Mouse (Mus musculus): ENCODE measurements around the gene Bmyc. TPM values are rescaled to one million over a fixed set of nuclear protein-coding genes. Genes with fewer than 3 reads are reported as not detected.
"Not testable (repeated sequence)": the region's sequence is repeated elsewhere in the genome, so short reads cannot be mapped to it uniquely, and the experiment has no call there.

The Bmyc gene
- polyA plus RNA-seq, 1 experiment from 2014 or later = 94.6 TPM

DNA sequence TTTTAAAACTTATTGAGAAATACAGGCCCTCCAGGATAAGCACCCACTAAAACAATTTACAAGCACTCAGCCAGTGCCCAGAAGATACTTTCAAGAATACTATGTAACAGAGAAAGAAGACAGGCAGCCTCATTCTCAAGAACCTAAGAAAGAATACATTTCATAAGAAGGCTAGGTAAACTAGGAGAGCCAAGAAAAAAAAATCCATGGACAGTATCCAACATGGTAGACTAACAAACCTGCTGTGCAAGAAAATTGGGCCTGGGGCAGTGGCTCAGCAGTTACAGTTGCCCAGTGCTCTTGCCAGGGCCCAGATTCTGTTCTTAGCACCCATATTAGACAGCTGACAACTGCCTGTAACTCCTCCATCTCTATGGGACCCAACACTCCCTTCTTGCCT is 10.7 kb downstream of the Bmyc start:
- Histone ChIP-seq H3K4me3 (replicated peaks; ENCODE audit: low read depth, low read length) (no peak overlapping the region), H3K4me1 (replicated peaks; ENCODE audit: insufficient read depth, low read length) (no peaks in the 10 kb centered on the region), H3K27me3 (ENCODE audit: insufficient read depth, low read length) (no peaks in the 10 kb centered on the region), H3K9ac (ENCODE audit: low read depth, low read length) (no peak overlapping the region), H3K36me3 (ENCODE audit: insufficient read depth, low read length) (no peaks in the 10 kb centered on the region), H3K9me3 (replicated peaks; ENCODE audit: low read length) (no peaks in the 10 kb centered on the region), H3K4me2 (ENCODE audit: low read length) (no peak overlapping the region), H3K27ac (no peak overlapping the region)
- ATAC-seq (replicated peaks; ENCODE audit: low FRiP score, low read depth) (no peak), DNase-seq (ENCODE audit: low spot score) (no peak)
- no peak for TF ChIP-seq CTCF (IDR thresholded peaks at IDR 0.05; ENCODE audit: low read depth)

DNA sequence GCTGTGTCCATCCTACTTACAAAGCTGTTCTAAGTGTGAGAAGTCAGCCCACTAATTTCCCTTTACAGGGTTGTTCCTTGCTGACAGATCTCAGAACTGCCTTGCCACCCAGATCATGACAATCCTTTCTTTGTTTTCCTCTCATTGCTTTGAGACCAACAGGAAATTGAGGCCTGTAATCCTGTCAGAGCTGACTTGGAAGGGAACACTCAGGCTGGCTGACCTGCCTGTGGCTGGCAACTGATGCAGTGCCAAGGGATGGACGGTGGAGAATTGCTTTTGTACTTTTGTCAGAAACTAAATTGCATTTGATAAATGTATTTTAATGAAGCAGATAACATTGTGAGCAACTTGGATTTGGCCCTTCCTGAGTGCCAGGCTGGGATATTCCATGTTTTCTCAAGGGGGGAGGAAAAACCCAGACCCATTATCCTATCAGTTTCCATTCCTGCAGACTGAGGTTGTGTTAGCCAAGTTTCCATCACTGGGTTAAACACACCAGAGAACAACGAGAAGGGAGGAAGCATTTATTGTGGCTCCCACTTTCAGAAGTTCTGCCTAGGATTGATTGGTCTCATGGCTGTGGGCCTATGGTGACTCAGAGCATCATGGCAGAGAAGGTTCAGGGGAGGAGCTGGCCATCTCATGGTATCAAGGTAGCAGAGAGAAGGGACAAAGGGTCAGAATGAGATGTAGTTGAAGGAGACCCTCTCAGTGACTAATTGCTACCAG is 26.8 kb downstream of the Bmyc start:
- no peak overlapping the region for H3K27ac ChIP-seq

DNA sequence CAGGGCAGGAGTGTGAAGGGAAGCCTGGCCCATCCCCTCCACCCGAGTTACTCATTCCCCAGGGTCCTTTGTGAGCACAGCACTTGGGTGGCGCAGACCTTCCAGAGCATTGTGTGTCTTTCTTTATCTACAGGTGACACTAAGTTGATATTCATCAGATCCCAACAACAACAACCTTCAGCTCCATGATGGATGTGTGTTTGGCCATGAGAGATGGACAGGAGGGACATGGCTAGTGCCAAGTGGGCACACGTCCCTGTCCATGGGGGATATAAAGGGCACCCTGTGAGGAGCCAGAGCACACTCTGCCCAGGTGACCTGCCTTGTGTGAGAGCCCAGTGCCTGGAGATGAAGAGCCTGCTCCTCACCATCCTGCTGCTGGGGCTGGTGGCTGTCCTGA is 30.2 kb downstream of the Bmyc start, which contains the start of gene Obp2b:
Gene Obp2b, plus strand, starts transcription at position 301 of the 400 bp plus-strand sequence.
- not testable (repeated sequence) for ATAC-seq (replicated peaks; ENCODE audit: low FRiP score, low read depth); H3K4me1 ChIP-seq (replicated peaks; ENCODE audit: insufficient read depth, low read length); H3K9ac ChIP-seq (ENCODE audit: low read depth, low read length); H3K4me2 ChIP-seq (ENCODE audit: low read length); H3K36me3 ChIP-seq (ENCODE audit: insufficient read depth, low read length); DNase-seq (ENCODE audit: low spot score); H3K27ac ChIP-seq; H3K4me3 ChIP-seq (replicated peaks; ENCODE audit: low read depth, low read length); H3K27me3 ChIP-seq (ENCODE audit: insufficient read depth, low read length); H3K9me3 ChIP-seq (replicated peaks; ENCODE audit: low read length)
- WGBS = 82% methylated on average over 3 of the region's 3 CpGs

More for the DNA sequence above, 26.8 kb downstream of the Bmyc start:
- no peaks in the 10 kb centered on the region for H3K27me3 ChIP-seq (ENCODE audit: insufficient read depth, low read length)
- H3K9me3 ChIP-seq (replicated peaks; ENCODE audit: low read length) = no peaks in the 10 kb centered on the region
- H3K4me3 ChIP-seq (replicated peaks; ENCODE audit: low read depth, low read length) = no peak overlapping the region
- H3K4me1 ChIP-seq (replicated peaks; ENCODE audit: insufficient read depth, low read length) = no peaks in the 10 kb centered on the region
- no peak overlapping the region for H3K4me2 ChIP-seq (ENCODE audit: low read length)
- no peak for TF ChIP-seq CTCF (IDR thresholded peaks at IDR 0.05; ENCODE audit: low read depth)
- no peaks in the 10 kb centered on the region for H3K36me3 ChIP-seq (ENCODE audit: insufficient read depth, low read length)
- no peak overlapping the region for H3K9ac ChIP-seq (ENCODE audit: low read depth, low read length)
- DNase-seq (ENCODE audit: low spot score) (no peak), ATAC-seq (replicated peaks; ENCODE audit: low FRiP score, low read depth) (no peak)
- 10% methylated on average over 2 of the region's 2 CpGs for WGBS

DNA sequence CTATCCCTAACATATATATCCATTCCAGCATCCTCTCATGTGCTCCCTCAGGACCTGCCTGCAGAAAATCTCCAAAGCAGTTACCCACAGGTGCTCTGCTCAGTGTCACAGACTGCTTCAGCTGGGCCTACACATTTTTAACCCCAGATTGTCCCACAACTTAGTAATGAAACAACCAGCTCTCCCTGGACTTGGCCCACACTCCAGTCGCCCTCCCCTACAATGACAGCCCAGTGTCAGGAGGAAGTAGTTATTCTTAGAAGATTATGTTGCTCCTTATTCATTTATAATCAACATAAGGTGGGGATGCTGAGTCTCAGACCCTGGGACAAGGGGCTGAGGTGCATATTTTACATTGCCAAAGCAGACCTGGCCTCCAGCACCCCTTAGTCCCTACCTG is 35.1 kb downstream of the Bmyc start:
- H3K4me2 ChIP-seq (ENCODE audit: low read length) = no peak overlapping the region
- WGBS = 70% methylated on average over 1 of the region's 1 CpGs
- H3K9me3 ChIP-seq (replicated peaks; ENCODE audit: low read length) = no peaks in the 10 kb centered on the region
- no peak for ATAC-seq (replicated peaks; ENCODE audit: low FRiP score, low read depth)
- no peak overlapping the region for H3K4me3 ChIP-seq (replicated peaks; ENCODE audit: low read depth, low read length)
- no peak for TF ChIP-seq CTCF (IDR thresholded peaks at IDR 0.05; ENCODE audit: low read depth)
- H3K9ac ChIP-seq (ENCODE audit: low read depth, low read length) = no peak overlapping the region
- DNase-seq (ENCODE audit: low spot score) = no peak
- no peak overlapping the region for H3K27ac ChIP-seq
- no peaks in the 10 kb centered on the region for H3K4me1 ChIP-seq (replicated peaks; ENCODE audit: insufficient read depth, low read length)
- no peaks in the 10 kb centered on the region for H3K27me3 ChIP-seq (ENCODE audit: insufficient read depth, low read length)
- H3K36me3 ChIP-seq (ENCODE audit: insufficient read depth, low read length) = no peaks in the 10 kb centered on the region

DNA sequence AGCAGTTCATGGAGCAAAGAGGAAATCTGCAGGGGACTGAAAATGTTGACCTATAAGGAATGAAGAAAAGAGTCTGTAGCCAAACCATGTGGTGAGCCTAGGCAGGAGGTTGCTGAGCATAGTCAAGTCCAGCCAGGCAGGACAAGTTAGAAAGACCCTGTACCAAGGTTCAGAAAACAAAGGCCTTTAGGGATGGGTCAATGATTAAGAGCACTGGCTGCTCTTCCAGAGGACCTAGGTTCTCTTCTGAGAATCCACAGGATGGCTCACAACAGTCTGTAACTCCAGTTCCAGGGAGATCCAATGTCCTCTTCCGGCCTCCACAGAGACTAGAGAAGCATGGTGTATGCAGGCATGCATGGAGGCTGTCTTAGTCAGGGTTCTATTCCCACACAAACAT is 47.7 kb downstream of the Bmyc start:
- no peaks in the 10 kb centered on the region for H3K36me3 ChIP-seq (ENCODE audit: insufficient read depth, low read length)
- DNase-seq (ENCODE audit: low spot score) (no peak), ATAC-seq (replicated peaks; ENCODE audit: low FRiP score, low read depth) (no peak)
- H3K4me1 ChIP-seq (replicated peaks; ENCODE audit: insufficient read depth, low read length) = no peaks in the 10 kb centered on the region
- 77% methylated on average over 1 of the region's 1 CpGs for WGBS
- H3K9ac ChIP-seq (ENCODE audit: low read depth, low read length) = no peak overlapping the region
- H3K4me2 ChIP-seq (ENCODE audit: low read length) = no peak overlapping the region
- no peaks in the 10 kb centered on the region for H3K27me3 ChIP-seq (ENCODE audit: insufficient read depth, low read length)
- H3K9me3 ChIP-seq (replicated peaks; ENCODE audit: low read length) = no peaks in the 10 kb centered on the region
- TF ChIP-seq CTCF (IDR thresholded peaks at IDR 0.05; ENCODE audit: low read depth) = no peak
- no peak overlapping the region for H3K4me3 ChIP-seq (replicated peaks; ENCODE audit: low read depth, low read length)
- H3K27ac ChIP-seq = no peak overlapping the region

Other genes starting within 250 kb of the Bmyc start
- gene Clic3, start 249.9 kb upstream of the Bmyc start, polyA plus RNA-seq (2015; fragmentation: Nextera tagmentation; extraction: Ambion mirVana) = 7.7 and 10.3 TPM in 2 replicates
- 42.0 and 45.0 TPM in 2 replicates for gene Paxx, start 245.6 kb upstream of the Bmyc start, polyA plus RNA-seq (2015; fragmentation: Nextera tagmentation; extraction: Ambion mirVana)
- 11.5 and 13.1 TPM in 2 replicates for gene Ptgds, start 236.7 kb upstream of the Bmyc start, polyA plus RNA-seq (2015; fragmentation: Nextera tagmentation; extraction: Ambion mirVana)
- not detected in 2 replicates for gene Lcn12, start 212.8 kb upstream of the Bmyc start, polyA plus RNA-seq (2015; fragmentation: Nextera tagmentation; extraction: Ambion mirVana)
- 65.7 and 71.1 TPM in 2 replicates for gene Fbxw5, start 206.0 kb upstream of the Bmyc start, polyA plus RNA-seq (2015; fragmentation: Nextera tagmentation; extraction: Ambion mirVana)
- 7.9 and 9.6 TPM in 2 replicates for gene C8g, start 205.0 kb upstream of the Bmyc start, polyA plus RNA-seq (2015; fragmentation: Nextera tagmentation; extraction: Ambion mirVana)
- gene Traf2, start 159.8 kb upstream of the Bmyc start, polyA plus RNA-seq (2015; fragmentation: Nextera tagmentation; extraction: Ambion mirVana) = 24.4 and 28.1 TPM in 2 replicates
- gene Edf1, start 148.9 kb upstream of the Bmyc start, polyA plus RNA-seq (2015; fragmentation: Nextera tagmentation; extraction: Ambion mirVana) = 351 and 379 TPM in 2 replicates
- gene Mamdc4, start 131.9 kb upstream of the Bmyc start, polyA plus RNA-seq (2015; fragmentation: Nextera tagmentation; extraction: Ambion mirVana) = 0.59 and 0.85 TPM in 2 replicates
- gene Phpt1, start 131.5 kb upstream of the Bmyc start, polyA plus RNA-seq (2015; fragmentation: Nextera tagmentation; extraction: Ambion mirVana) = 197 TPM in 2 replicates
- gene Ajm1, start 125.0 kb upstream of the Bmyc start, polyA plus RNA-seq (2015; fragmentation: Nextera tagmentation; extraction: Ambion mirVana) = 0.15 and 0.16 TPM in 2 replicates
- 45.6 and 56.9 TPM in 2 replicates for gene Rabl6, start 98.2 kb upstream of the Bmyc start, polyA plus RNA-seq (2015; fragmentation: Nextera tagmentation; extraction: Ambion mirVana)
- 0.32 and 0.34 TPM in 2 replicates for gene Ccdc183, start 89.1 kb upstream of the Bmyc start, polyA plus RNA-seq (2015; fragmentation: Nextera tagmentation; extraction: Ambion mirVana)
- 41.7 and 43.8 TPM in 2 replicates for gene Tmem141, start 84.7 kb upstream of the Bmyc start, polyA plus RNA-seq (2015; fragmentation: Nextera tagmentation; extraction: Ambion mirVana)
- 1.7 and 2.2 TPM in 2 replicates for gene Fcna, start 78.7 kb upstream of the Bmyc start, polyA plus RNA-seq (2015; fragmentation: Nextera tagmentation; extraction: Ambion mirVana)
- gene Lcn8, start 53.6 kb upstream of the Bmyc start, polyA plus RNA-seq (2015; fragmentation: Nextera tagmentation; extraction: Ambion mirVana) = not detected in 2 replicates
- not detected in 2 replicates for gene Lcn5, start 48.8 kb upstream of the Bmyc start, polyA plus RNA-seq (2015; fragmentation: Nextera tagmentation; extraction: Ambion mirVana)
- gene Lcn6, start 30.0 kb upstream of the Bmyc start, polyA plus RNA-seq (2015; fragmentation: Nextera tagmentation; extraction: Ambion mirVana) = not detected in 2 replicates
- not detected in 2 replicates for gene Lcn10, start 24.0 kb upstream of the Bmyc start, polyA plus RNA-seq (2015; fragmentation: Nextera tagmentation; extraction: Ambion mirVana)
- gene Obp2a, start 6.7 kb upstream of the Bmyc start, polyA plus RNA-seq (2015; fragmentation: Nextera tagmentation; extraction: Ambion mirVana) = 0.37 TPM in 1 of 2 replicates, not detected in the other
- gene Obp2b, start 30.3 kb downstream of the Bmyc start, polyA plus RNA-seq (2015; fragmentation: Nextera tagmentation; extraction: Ambion mirVana) = not detected in 2 replicates
- not detected in 2 replicates for gene Lcn3, start 58.8 kb downstream of the Bmyc start, polyA plus RNA-seq (2015; fragmentation: Nextera tagmentation; extraction: Ambion mirVana)
- gene Lcn11, start 70.3 kb downstream of the Bmyc start, polyA plus RNA-seq (2015; fragmentation: Nextera tagmentation; extraction: Ambion mirVana) = not detected in 2 replicates
- gene Gm13539, start 75.5 kb downstream of the Bmyc start, polyA plus RNA-seq (2015; fragmentation: Nextera tagmentation; extraction: Ambion mirVana) = not detected in 2 replicates
- not detected in 2 replicates for gene Glt6d1, start 109.1 kb downstream of the Bmyc start, polyA plus RNA-seq (2015; fragmentation: Nextera tagmentation; extraction: Ambion mirVana)
- not detected in 2 replicates for gene Lcn9, start 116.4 kb downstream of the Bmyc start, polyA plus RNA-seq (2015; fragmentation: Nextera tagmentation; extraction: Ambion mirVana)
- not detected in 2 replicates for gene Sohlh1, start 140.5 kb downstream of the Bmyc start, polyA plus RNA-seq (2015; fragmentation: Nextera tagmentation; extraction: Ambion mirVana)
- gene Kcnt1, start 157.0 kb downstream of the Bmyc start, polyA plus RNA-seq (2015; fragmentation: Nextera tagmentation; extraction: Ambion mirVana) = 0.18 and 0.24 TPM in 2 replicates